Mouse (Mus musculus): Measurements from ENCODE around the gene She. TPM values are rescaled to one million over a fixed set of nuclear protein-coding genes. Genes with fewer than 3 reads are reported as not detected.
A peak's percentile ranks its signal among the peaks of the same experiment; 100 is the strongest.

Gene She
- polyA plus RNA-seq, 1 experiment from 2014 or later, result 8.8 TPM

DNA sequence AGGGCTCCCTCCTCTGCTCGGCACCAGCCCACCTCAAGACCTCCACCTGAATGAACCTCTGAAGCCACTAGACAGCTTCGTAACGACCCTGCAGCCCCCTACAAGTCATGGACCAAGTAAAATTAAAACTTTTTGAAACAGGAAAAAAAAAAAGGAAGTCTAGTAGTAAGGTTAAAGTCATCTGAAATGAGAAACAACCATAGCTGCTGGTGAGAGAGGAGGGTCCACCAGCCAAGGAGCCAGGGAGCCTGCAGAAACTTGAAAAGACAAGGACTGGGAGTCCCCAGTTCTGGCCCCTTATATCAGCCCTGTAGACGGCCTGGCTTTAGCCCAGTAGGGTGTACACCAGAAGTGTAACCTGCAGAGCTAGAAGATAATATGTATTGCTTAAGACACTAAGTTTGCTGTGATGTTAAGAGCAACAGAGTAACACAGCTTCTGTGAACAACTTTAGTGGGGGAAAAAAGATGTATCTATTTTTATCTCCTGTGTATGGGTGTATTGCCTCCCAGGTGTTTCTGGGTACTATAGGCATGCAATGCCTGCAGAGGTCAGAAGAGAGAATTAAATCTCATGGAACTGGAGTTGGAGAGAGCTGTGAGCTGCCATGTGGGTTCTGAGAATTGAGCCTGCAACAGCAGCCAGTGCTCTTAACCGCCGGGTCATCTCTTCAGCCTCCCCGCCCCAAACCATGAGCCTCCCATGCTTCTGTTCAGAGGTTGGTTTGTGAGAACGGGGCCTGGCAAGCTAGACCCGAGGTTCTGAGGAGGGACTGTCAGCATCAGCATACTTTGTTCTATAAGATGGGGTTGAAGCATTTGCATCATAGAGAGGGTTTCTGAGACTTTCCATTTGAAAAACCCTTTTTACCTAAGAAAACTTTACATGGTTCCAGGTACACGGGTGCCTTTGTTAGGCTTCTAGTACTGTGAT, 9.4 kb upstream of the She start:
- no peaks in the 10 kb centered on the region for H3K36me3 ChIP-seq (ENCODE audit: control insufficient read depth, insufficient read depth, low read length)
- H3K9me3 ChIP-seq (ENCODE audit: control insufficient read depth, low read length), result no peaks in the 10 kb centered on the region
- no peak overlapping the region for H3K9ac ChIP-seq (ENCODE audit: low read length)
- H3K4me2 ChIP-seq (ENCODE audit: low read depth, low read length), result no peak overlapping the region
- WGBS, result 71% methylated on average over 10 of the region's 10 CpGs
- no peak overlapping the region for H3K27ac ChIP-seq (ENCODE audit: low read length)
- H3K27me3 ChIP-seq (ENCODE audit: control insufficient read depth, insufficient read depth, low read depth, low read length), result no peaks in the 10 kb centered on the region
- ATAC-seq (ENCODE audit: low read depth), result no peak
- 0 out of 2 replicates have a peak, but pooled peaks cover 2% of the 10 kb centered on the region for H3K4me1 ChIP-seq (replicated peaks; ENCODE audit: control insufficient read depth, insufficient read depth, low read length)
- no peak overlapping the region for H3K4me3 ChIP-seq (ENCODE audit: low read length)

DNA sequence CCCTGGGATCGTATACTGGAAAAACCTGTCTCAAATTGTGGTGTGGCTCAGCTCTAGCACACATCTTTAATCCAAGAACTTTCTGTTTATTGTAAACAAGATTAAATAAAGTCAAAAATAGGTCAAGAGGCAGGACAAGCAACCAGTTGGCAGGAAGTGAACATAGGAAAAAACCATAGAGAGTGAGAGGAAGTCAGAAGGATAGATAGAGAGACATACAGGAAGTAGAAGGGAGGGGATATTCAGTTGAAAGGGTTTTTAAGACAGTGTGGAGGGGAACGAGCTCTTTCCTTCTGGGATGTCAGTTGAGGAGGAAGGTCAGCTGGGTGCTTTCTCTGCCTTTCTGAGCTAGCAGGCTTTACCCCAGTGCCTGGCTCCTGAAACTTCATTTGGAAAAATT, 7.6 kb upstream of the She start:
- H3K4me3 ChIP-seq (ENCODE audit: low read length), result no peak overlapping the region
- no peaks in the 10 kb centered on the region for H3K36me3 ChIP-seq (ENCODE audit: control insufficient read depth, insufficient read depth, low read length)
- no peak overlapping the region for H3K4me2 ChIP-seq (ENCODE audit: low read depth, low read length)
- no peaks in the 10 kb centered on the region for H3K27me3 ChIP-seq (ENCODE audit: control insufficient read depth, insufficient read depth, low read depth, low read length)
- ATAC-seq (ENCODE audit: low read depth), result no peak
- H3K9ac ChIP-seq (ENCODE audit: low read length), result no peak overlapping the region
- H3K9me3 ChIP-seq (ENCODE audit: control insufficient read depth, low read length), result no peaks in the 10 kb centered on the region
- 38% methylated on average over 2 of the region's 2 CpGs for WGBS
- 0 out of 2 replicates have a peak, but pooled peaks cover 2% of the 10 kb centered on the region for H3K4me1 ChIP-seq (replicated peaks; ENCODE audit: control insufficient read depth, insufficient read depth, low read length)
- H3K27ac ChIP-seq (ENCODE audit: low read length), result no peak overlapping the region

DNA sequence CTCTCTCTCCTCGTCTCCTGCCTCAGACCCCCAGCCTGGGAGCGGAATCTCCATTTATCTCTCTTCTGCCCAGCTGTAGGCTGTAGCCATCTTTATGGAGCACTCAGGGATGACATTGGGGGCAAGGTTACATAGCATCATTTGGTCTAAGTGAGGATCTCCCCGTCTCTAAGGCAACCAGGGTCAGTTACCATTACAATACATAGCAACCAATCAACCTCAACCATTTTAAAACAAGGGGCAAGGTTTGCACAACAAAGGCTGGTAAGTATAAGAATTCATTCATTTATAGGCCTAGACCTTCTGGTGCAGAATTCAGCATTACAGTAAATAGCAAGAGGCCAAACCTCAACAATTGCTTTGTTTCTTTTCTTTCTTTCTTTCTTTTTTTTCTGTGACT, 4.9 kb upstream of the She start:
- Histone ChIP-seq H3K27me3 (ENCODE audit: control insufficient read depth, insufficient read depth, low read depth, low read length) (peaks cover 26% of the 10 kb centered on the region), H3K36me3 (ENCODE audit: control insufficient read depth, insufficient read depth, low read length) (no peaks in the 10 kb centered on the region), H3K4me1 (replicated peaks; ENCODE audit: control insufficient read depth, insufficient read depth, low read length) (peaks cover 2% of the 10 kb centered on the region; the same call in 1 of the 2 replicates), H3K9me3 (ENCODE audit: control insufficient read depth, low read length) (no peaks in the 10 kb centered on the region), H3K27ac (ENCODE audit: low read length) (no peak overlapping the region), H3K4me3 (ENCODE audit: low read length) (no peak overlapping the region), H3K9ac (ENCODE audit: low read length) (no peak overlapping the region), H3K4me2 (ENCODE audit: low read depth, low read length) (no peak overlapping the region)
- ATAC-seq (ENCODE audit: low read depth), result no peak
- WGBS, result 56% methylated on average over 3 of the region's 3 CpGs

DNA sequence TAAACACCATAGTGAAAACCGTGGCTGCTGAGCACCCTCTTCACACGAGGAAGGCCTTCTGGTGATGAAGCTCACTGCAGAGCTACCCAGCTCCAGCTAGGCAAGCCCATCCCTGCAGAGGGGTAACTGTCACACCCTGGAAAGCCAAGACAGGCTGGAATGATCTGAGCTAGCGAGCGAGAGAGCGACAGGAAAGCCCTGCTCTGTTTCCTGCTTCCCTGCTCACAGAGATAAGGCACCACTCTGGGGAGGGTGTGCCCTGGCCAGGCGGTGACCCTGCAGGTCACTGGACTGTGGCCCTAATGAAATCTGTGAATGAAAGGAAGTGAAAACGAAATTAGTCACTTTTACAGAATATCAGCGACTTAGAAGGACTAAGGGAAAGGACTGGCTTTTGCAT, 4.2 kb downstream of the She start:
- Histone ChIP-seq H3K4me1 (replicated peaks; ENCODE audit: control insufficient read depth, insufficient read depth, low read length) (peaks cover 2% of the 10 kb centered on the region; the same call in 1 of the 2 replicates), H3K36me3 (ENCODE audit: control insufficient read depth, insufficient read depth, low read length) (no peaks in the 10 kb centered on the region), H3K27me3 (ENCODE audit: control insufficient read depth, insufficient read depth, low read depth, low read length) (peaks cover 35% of the 10 kb centered on the region), H3K27ac (ENCODE audit: low read length) (peak overlapping the region; percentile 34; the same call in 1 of the 2 replicates), H3K9me3 (ENCODE audit: control insufficient read depth, low read length) (no peaks in the 10 kb centered on the region), H3K4me2 (ENCODE audit: low read depth, low read length) (no peak overlapping the region), H3K9ac (ENCODE audit: low read length) (no peak overlapping the region), H3K4me3 (ENCODE audit: low read length) (no peak overlapping the region)
- WGBS, result 34% methylated on average over 8 of the region's 8 CpGs
- peak; percentile 80 for ATAC-seq (ENCODE audit: low read depth)

DNA sequence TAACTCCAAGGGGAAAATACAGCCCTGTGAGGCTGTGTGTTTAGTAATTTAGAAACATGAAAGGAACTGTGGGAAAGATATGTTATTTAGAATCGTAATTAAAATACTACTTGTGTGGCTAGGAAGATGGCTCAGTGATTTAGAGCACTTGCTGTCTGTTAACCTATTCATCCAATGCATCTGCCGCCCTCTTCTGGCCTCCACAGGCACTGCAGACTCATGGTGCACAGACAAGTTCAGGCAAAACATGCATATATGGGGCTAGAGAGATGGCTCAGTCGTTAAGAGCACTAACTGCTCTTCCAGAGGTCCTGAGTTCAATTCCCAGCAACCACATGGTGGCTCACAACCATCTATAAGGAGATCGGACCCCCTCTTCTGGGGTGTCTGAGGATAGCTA, 11.1 kb downstream of the She start:
- Histone ChIP-seq H3K9me3 (ENCODE audit: control insufficient read depth, low read length) (0 out of 2 replicates have a peak, but pooled peaks cover 2% of the 10 kb centered on the region), H3K4me3 (ENCODE audit: low read length) (no peak overlapping the region), H3K27ac (ENCODE audit: low read length) (no peak overlapping the region), H3K9ac (ENCODE audit: low read length) (no peak overlapping the region), H3K36me3 (ENCODE audit: control insufficient read depth, insufficient read depth, low read length) (no peaks in the 10 kb centered on the region), H3K4me2 (ENCODE audit: low read depth, low read length) (no peak overlapping the region), H3K27me3 (ENCODE audit: control insufficient read depth, insufficient read depth, low read depth, low read length) (no peaks in the 10 kb centered on the region), H3K4me1 (replicated peaks; ENCODE audit: control insufficient read depth, insufficient read depth, low read length) (no peaks in the 10 kb centered on the region)
- no peak for ATAC-seq (ENCODE audit: low read depth)
- 70% methylated on average over 4 of the region's 4 CpGs for WGBS

DNA sequence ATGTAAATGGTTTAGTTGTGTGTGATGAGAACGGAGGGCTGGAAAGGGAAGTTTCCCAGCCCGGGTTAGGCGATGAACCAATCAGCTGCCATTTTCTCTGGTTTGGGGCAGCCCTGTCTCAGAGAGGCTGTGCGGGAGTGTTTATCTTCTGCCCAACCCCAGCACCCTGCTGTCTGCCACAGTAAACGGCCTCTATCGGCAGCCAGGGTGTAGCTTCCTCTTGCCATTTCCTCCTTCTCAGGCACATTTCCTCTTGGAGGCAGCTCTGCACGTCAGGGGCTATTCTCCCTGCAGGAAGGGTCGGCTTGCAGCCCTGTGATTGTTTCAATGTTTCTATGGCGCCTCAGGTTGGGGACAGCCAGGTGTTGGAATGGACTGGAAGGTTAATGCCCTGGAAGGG, 12.0 kb downstream of the She start:
- H3K27ac ChIP-seq (ENCODE audit: low read length), result peak overlapping the region; percentile 55; the same call in 1 of the 2 replicates
- H3K9me3 ChIP-seq (ENCODE audit: control insufficient read depth, low read length), result 0 out of 2 replicates have a peak, but pooled peaks cover 2% of the 10 kb centered on the region
- no peak overlapping the region for H3K4me2 ChIP-seq (ENCODE audit: low read depth, low read length)
- H3K4me1 ChIP-seq (replicated peaks; ENCODE audit: control insufficient read depth, insufficient read depth, low read length), result peaks cover 7% of the 10 kb centered on the region; the same call in 1 of the 2 replicates
- H3K36me3 ChIP-seq (ENCODE audit: control insufficient read depth, insufficient read depth, low read length), result no peaks in the 10 kb centered on the region
- ATAC-seq (ENCODE audit: low read depth), result peak; percentile 89
- no peak overlapping the region for H3K9ac ChIP-seq (ENCODE audit: low read length)
- WGBS, result 30% methylated on average over 9 of the region's 9 CpGs
- H3K4me3 ChIP-seq (ENCODE audit: low read length), result no peak overlapping the region
- no peaks in the 10 kb centered on the region for H3K27me3 ChIP-seq (ENCODE audit: control insufficient read depth, insufficient read depth, low read depth, low read length)

DNA sequence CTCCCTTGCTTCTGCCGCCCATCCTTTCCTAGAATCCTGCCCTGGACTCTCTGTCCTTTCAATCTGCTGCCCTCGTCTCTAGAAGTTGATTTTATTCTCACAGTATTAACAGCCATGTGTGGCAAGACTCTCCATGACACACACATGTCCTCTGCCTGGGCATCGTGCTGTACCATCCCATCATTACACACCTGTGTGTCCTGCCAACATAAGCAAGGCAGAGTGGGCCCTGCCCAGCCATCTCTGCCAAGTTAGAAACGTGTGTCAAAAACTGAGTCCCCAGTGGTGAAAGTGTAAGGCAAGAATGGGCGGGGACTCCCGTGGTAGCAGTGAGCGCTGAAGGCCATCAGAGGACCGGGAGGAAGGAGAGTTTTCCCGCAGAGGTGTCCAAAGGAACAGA, 14.6 kb downstream of the She start:
- Histone ChIP-seq H3K27ac (ENCODE audit: low read length) (no peak overlapping the region), H3K4me3 (ENCODE audit: low read length) (no peak overlapping the region), H3K36me3 (ENCODE audit: control insufficient read depth, insufficient read depth, low read length) (no peaks in the 10 kb centered on the region), H3K4me2 (ENCODE audit: low read depth, low read length) (no peak overlapping the region), H3K27me3 (ENCODE audit: control insufficient read depth, insufficient read depth, low read depth, low read length) (no peaks in the 10 kb centered on the region), H3K9ac (ENCODE audit: low read length) (no peak overlapping the region), H3K9me3 (ENCODE audit: control insufficient read depth, low read length) (0 out of 2 replicates have a peak, but pooled peaks cover 2% of the 10 kb centered on the region), H3K4me1 (replicated peaks; ENCODE audit: control insufficient read depth, insufficient read depth, low read length) (peaks cover 8% of the 10 kb centered on the region; the same call in 1 of the 2 replicates)
- ATAC-seq (ENCODE audit: low read depth), result no peak
- 70% methylated on average over 9 of the region's 9 CpGs for WGBS

DNA sequence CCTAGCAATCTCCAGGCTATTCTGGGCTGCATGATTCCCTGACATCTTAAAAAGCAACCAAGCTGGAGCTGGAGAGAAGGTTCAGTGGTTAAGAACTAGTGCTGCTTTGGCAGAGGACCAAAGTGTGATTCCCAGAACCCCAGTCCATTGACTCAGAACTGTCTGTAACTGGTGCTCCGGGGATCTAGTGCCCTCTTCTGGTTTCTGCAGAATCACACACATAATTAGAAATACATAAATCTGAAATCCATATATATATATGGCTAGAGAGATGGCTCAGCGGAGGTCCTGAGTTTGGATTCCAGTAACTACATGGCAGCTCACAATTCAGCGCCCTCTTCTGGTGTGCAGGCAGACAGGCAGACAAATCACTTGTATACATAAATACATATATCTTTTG, 16.0 kb downstream of the She start:
- 84% methylated on average over 3 of the region's 3 CpGs for WGBS
- Histone ChIP-seq H3K9ac (ENCODE audit: low read length) (no peak overlapping the region), H3K4me3 (ENCODE audit: low read length) (no peak overlapping the region), H3K27me3 (ENCODE audit: control insufficient read depth, insufficient read depth, low read depth, low read length) (no peaks in the 10 kb centered on the region), H3K4me2 (ENCODE audit: low read depth, low read length) (no peak overlapping the region), H3K9me3 (ENCODE audit: control insufficient read depth, low read length) (0 out of 2 replicates have a peak, but pooled peaks cover under 1% of the 10 kb centered on the region), H3K36me3 (ENCODE audit: control insufficient read depth, insufficient read depth, low read length) (no peaks in the 10 kb centered on the region), H3K27ac (ENCODE audit: low read length) (peak overlapping the region; percentile 76), H3K4me1 (replicated peaks; ENCODE audit: control insufficient read depth, insufficient read depth, low read length) (peaks cover 8% of the 10 kb centered on the region; the same call in 1 of the 2 replicates)
- ATAC-seq (ENCODE audit: low read depth), result no peak

DNA sequence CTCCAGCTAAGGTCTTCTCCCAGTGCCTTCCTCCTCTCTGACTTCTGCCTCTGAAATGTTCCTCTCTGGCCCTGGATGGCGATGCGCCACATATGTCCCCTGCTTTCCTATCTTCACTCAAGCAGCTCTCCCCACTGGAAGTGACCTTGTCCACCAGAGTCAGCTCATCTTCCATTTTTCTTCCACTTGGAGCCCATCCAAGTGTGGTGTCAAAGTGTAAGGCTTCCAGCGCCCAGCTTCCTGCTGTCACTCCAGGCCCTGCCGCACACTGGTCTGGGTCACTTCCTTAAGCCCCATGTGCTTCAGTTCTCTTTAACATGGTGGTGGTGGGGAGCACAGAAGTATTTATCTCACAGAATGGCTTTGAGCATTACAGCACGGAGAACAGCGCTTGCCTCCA, 16.4 kb downstream of the She start:
- Histone ChIP-seq H3K4me1 (replicated peaks; ENCODE audit: control insufficient read depth, insufficient read depth, low read length) (peaks cover 8% of the 10 kb centered on the region; the same call in 1 of the 2 replicates), H3K9me3 (ENCODE audit: control insufficient read depth, low read length) (no peaks in the 10 kb centered on the region), H3K4me3 (ENCODE audit: low read length) (no peak overlapping the region), H3K9ac (ENCODE audit: low read length) (no peak overlapping the region), H3K27ac (ENCODE audit: low read length) (peak overlapping the region; percentile 76), H3K4me2 (ENCODE audit: low read depth, low read length) (no peak overlapping the region), H3K27me3 (ENCODE audit: control insufficient read depth, insufficient read depth, low read depth, low read length) (no peaks in the 10 kb centered on the region), H3K36me3 (ENCODE audit: control insufficient read depth, insufficient read depth, low read length) (no peaks in the 10 kb centered on the region)
- peak; percentile 79 for ATAC-seq (ENCODE audit: low read depth)
- 41% methylated on average over 6 of the region's 6 CpGs for WGBS

Data from lung, embryonic 16.5 days (tissue).